Mouse (Mus musculus) intestine, embryonic 14.5 days (tissue): ENCODE results near the gene Col4a2. TPM values are rescaled to one million over a fixed set of nuclear protein-coding genes. Genes with fewer than 3 reads are reported as not detected.
A peak's percentile ranks its signal among the peaks of the same experiment; 100 is the strongest.

Source experiments
- ATAC-seq: fragments of 200-750 bp; cut with Nextera tagmentation; replicated peaks from 2 replicates; pipeline ENCODE4 v1.8.0; 2017; ENCODE audit warnings: low read depth, moderate number of reproducible peaks, moderate TSS enrichment, moderate library complexity; ENCODE audit not compliant: low FRiP score, low TSS enrichment
- DNase-seq: peaks from one replicate; pipeline ENCODE4 v3.0.0-alpha.2; 2018; ENCODE audit warnings: low spot score
- H3K27ac ChIP-seq: fragments of 300-500 bp; sonication (generic); 2 replicates; pipeline ENCODE4 v1.5.1; 2014; ENCODE audit warnings: low read depth, mild to moderate bottlenecking, control low read depth
- H3K27me3 ChIP-seq: fragments of 300-500 bp; sonication (generic); replicated peaks from 2 replicates; pipeline ENCODE4 v1.6.1; 2014; ENCODE audit warnings: low read length, control low read depth; ENCODE audit not compliant: control insufficient read depth, insufficient read depth
- H3K36me3 ChIP-seq: fragments of 300-500 bp; sonication (generic); 2 replicates; pipeline ENCODE4 v1.6.1; 2014; ENCODE audit warnings: low read length, control low read depth; ENCODE audit not compliant: control insufficient read depth, insufficient read depth
- H3K4me1 ChIP-seq: fragments of 300-500 bp; sonication (generic); replicated peaks from 2 replicates; pipeline ENCODE4 v1.6.1; 2014; ENCODE audit warnings: low read length, control low read depth, mixed read lengths; ENCODE audit not compliant: control insufficient read depth, insufficient read depth
- H3K4me2 ChIP-seq: fragments of 300-500 bp; sonication (generic); 2 replicates; pipeline ENCODE4 v1.6.1; 2014; ENCODE audit warnings: low read length
- H3K4me3 ChIP-seq: fragments of 300-500 bp; sonication (generic); 2 replicates; pipeline ENCODE4 v1.5.1; 2014; ENCODE audit warnings: low read depth, low read length, control low read depth, mixed read lengths
- H3K9ac ChIP-seq: fragments of 300-500 bp; sonication (generic); 2 replicates; pipeline ENCODE4 v1.6.1; 2014; ENCODE audit warnings: mild to moderate bottlenecking, low read length
- H3K9me3 ChIP-seq: fragments of 300-500 bp; sonication (generic); 2 replicates; pipeline ENCODE4 v1.6.1; 2016; ENCODE audit warnings: low read length, control low read depth; ENCODE audit not compliant: control insufficient read depth
- WGBS: fragments of 180-500 bp; shearing (Covaris S2); extraction: QIAGEN DNeasy Blood & Tissue Kit; methylation state at CpG from one replicate; pipeline ENCODE4 v1.1.7; 2014; 5-methylcytosine and 5-hydroxymethylcytosine counted together
- polyA plus RNA-seq: library from polyadenylated mRNA; unstranded; fragments of >200 nt; fragmentation: Nextera tagmentation; extraction: Ambion mirVana; gene quantifications from 2 replicates; pipeline ENCODE4 v1.2.1, GENCODE M21; 2014

Col4a2 gene
- 52.9 and 58.4 TPM in 2 replicates for polyA plus RNA-seq

- H3K4me1 ChIP-seq = peaks cover 20% of the 10 kb centered on the region; the same call in 1 of the 2 replicates
- peak within 1 kb of the TSS; percentile 72 for H3K4me2 ChIP-seq
- H3K4me3 ChIP-seq = peak within 1 kb of the TSS; percentile 79
- under 1% methylated on average over 84 of the region's 87 CpGs for WGBS
- H3K9ac ChIP-seq = peak within 1 kb of the TSS; percentile 86
- H3K27ac ChIP-seq = peak within 1 kb of the TSS; percentile 88
- no peaks in the 10 kb centered on the region for H3K27me3 ChIP-seq
- peak; percentile 83 for DNase-seq
- peak; percentile 86 for ATAC-seq
- no peaks in the 10 kb centered on the region for H3K9me3 ChIP-seq
- H3K36me3 ChIP-seq = 0 out of 2 replicates have a peak, but pooled peaks cover 4% of the 10 kb centered on the region
Observed at GRCm38 (mm10) chr8:11312349-11313175, at the start of gene Col4a2, which contains the start of gene Col4a1. Gene Col4a2 (plus strand): TSS chr8:11312805. Gene Col4a1 (minus strand): TSS chr8:11312826.

- 78% methylated on average over 6 of the region's 6 CpGs for WGBS
- Histone ChIP-seq H3K4me3 (no peak overlapping the region), H3K4me2 (no peak overlapping the region), H3K9ac (no peak overlapping the region), H3K27me3 (no peaks in the 10 kb centered on the region), H3K9me3 (no peaks in the 10 kb centered on the region), H3K36me3 (0 out of 2 replicates have a peak, but pooled peaks cover 3% of the 10 kb centered on the region), H3K4me1 (peaks cover 44% of the 10 kb centered on the region), H3K27ac (no peak overlapping the region)
- no peak for DNase-seq
- ATAC-seq = no peak
Observed at GRCm38 (mm10) chr8:11263848-11264247, 48.8 kb upstream of the Col4a2 start.

GRCm38 (mm10) chr8:11265971-11266370 lies 46.6 kb upstream of the Col4a2 start:
- Histone ChIP-seq H3K4me3 (no peak overlapping the region), H3K9me3 (no peaks in the 10 kb centered on the region), H3K4me1 (peaks cover 35% of the 10 kb centered on the region), H3K27me3 (no peaks in the 10 kb centered on the region), H3K4me2 (no peak overlapping the region), H3K27ac (no peak overlapping the region), H3K36me3 (0 out of 2 replicates have a peak, but pooled peaks cover 3% of the 10 kb centered on the region), H3K9ac (no peak overlapping the region)
- DNase-seq (no peak), ATAC-seq (no peak)
- WGBS = 83% methylated on average over 3 of the region's 3 CpGs

- Histone ChIP-seq H3K4me1 (peaks cover 35% of the 10 kb centered on the region), H3K27me3 (no peaks in the 10 kb centered on the region), H3K4me2 (no peak overlapping the region), H3K9me3 (no peaks in the 10 kb centered on the region), H3K4me3 (no peak overlapping the region), H3K36me3 (0 out of 2 replicates have a peak, but pooled peaks cover 3% of the 10 kb centered on the region), H3K27ac (no peak overlapping the region), H3K9ac (no peak overlapping the region)
- DNase-seq (no peak), ATAC-seq (no peak)
- 77% methylated on average over 2 of the region's 2 CpGs for WGBS
Observed at GRCm38 (mm10) chr8:11266471-11266870, 46.1 kb upstream of the Col4a2 start.

GRCm38 (mm10) chr8:11268753-11269152 lies 43.9 kb upstream of the Col4a2 start:
- Histone ChIP-seq H3K27ac (no peak overlapping the region), H3K4me2 (no peak overlapping the region), H3K36me3 (0 out of 2 replicates have a peak, but pooled peaks cover 3% of the 10 kb centered on the region), H3K27me3 (no peaks in the 10 kb centered on the region), H3K4me3 (no peak overlapping the region), H3K9me3 (no peaks in the 10 kb centered on the region), H3K4me1 (peaks cover 24% of the 10 kb centered on the region), H3K9ac (no peak overlapping the region)
- WGBS = 64% methylated on average over 6 of the region's 6 CpGs
- ATAC-seq (no peak), DNase-seq (no peak)

- ATAC-seq = no peak
- H3K4me1 ChIP-seq = peaks cover 19% of the 10 kb centered on the region; the same call in 1 of the 2 replicates
Observed at GRCm38 (mm10) chr8:11270826-11271225, 41.8 kb upstream of the Col4a2 start.

GRCm38 (mm10) chr8:11272205-11272604 lies 40.4 kb upstream of the Col4a2 start:
- H3K9me3 ChIP-seq = no peaks in the 10 kb centered on the region
- DNase-seq = no peak
- peaks cover 29% of the 10 kb centered on the region for H3K4me1 ChIP-seq
- H3K4me3 ChIP-seq = no peak overlapping the region
- no peaks in the 10 kb centered on the region for H3K36me3 ChIP-seq
- no peaks in the 10 kb centered on the region for H3K27me3 ChIP-seq
- no peak overlapping the region for H3K9ac ChIP-seq
- no peak overlapping the region for H3K27ac ChIP-seq
- H3K4me2 ChIP-seq = no peak overlapping the region
- WGBS = 60% methylated on average over 6 of the region's 6 CpGs
- no peak for ATAC-seq

More at GRCm38 (mm10) chr8:11270826-11271225, 41.8 kb upstream of the Col4a2 start:
- 73% methylated on average over 6 of the region's 6 CpGs for WGBS
- no peak overlapping the region for H3K27ac ChIP-seq
- H3K9ac ChIP-seq = no peak overlapping the region
- H3K36me3 ChIP-seq = 0 out of 2 replicates have a peak, but pooled peaks cover 3% of the 10 kb centered on the region
- no peaks in the 10 kb centered on the region for H3K9me3 ChIP-seq
- H3K4me2 ChIP-seq = no peak overlapping the region
- DNase-seq = no peak
- H3K4me3 ChIP-seq = no peak overlapping the region
- H3K27me3 ChIP-seq = no peaks in the 10 kb centered on the region

- no peak overlapping the region for H3K4me2 ChIP-seq
- DNase-seq (no peak), ATAC-seq (no peak)
- H3K9ac ChIP-seq = no peak overlapping the region
- no peak overlapping the region for H3K27ac ChIP-seq
- no peaks in the 10 kb centered on the region for H3K9me3 ChIP-seq
- WGBS = 90% methylated on average over 15 of the region's 15 CpGs
- H3K36me3 ChIP-seq = no peaks in the 10 kb centered on the region
- H3K27me3 ChIP-seq = no peaks in the 10 kb centered on the region
- H3K4me3 ChIP-seq = no peak overlapping the region
- peaks cover 33% of the 10 kb centered on the region for H3K4me1 ChIP-seq
Observed at GRCm38 (mm10) chr8:11273506-11274158, 39.0 kb upstream of the Col4a2 start.
